Mouse (Mus musculus) CH12.LX (cell line): ENCODE measurements around the gene Gpr137. TPM values are rescaled to one million over a fixed set of nuclear protein-coding genes. Genes with fewer than 3 reads are reported as not detected.

ENCODE experiments used
- DNase-seq: peaks from one replicate; pipeline ENCODE4 v3.0.0-alpha.2; 2013; ENCODE audit errors: extremely low read depth
- H3K27ac ChIP-seq: 2 replicates; pipeline ENCODE4 v1.5.1; 2012; ENCODE audit warnings: low read depth, mild to moderate bottlenecking, control low read depth, moderate library complexity; ENCODE audit not compliant: insufficient read depth
- H3K27me3 ChIP-seq: replicated peaks from 2 replicates; pipeline ENCODE3; 2012; ENCODE audit warnings: inconsistent platforms
- H3K36me3 ChIP-seq, 2 experiments: replicated peaks in 1 of 2; 2 replicates each; pipeline versions ENCODE3 to v1.6.1; 2012; ENCODE audit warnings: inconsistent platforms in 1 of 2, low read length in 1 of 2, mild to moderate bottlenecking in 1 of 2, mixed read lengths in 1 of 2, moderate library complexity in 1 of 2; ENCODE audit not compliant: control insufficient read depth in 1 of 2, insufficient read depth in 1 of 2
- H3K4me1 ChIP-seq, 2 experiments: 2 replicates each; pipeline ENCODE4 v1.6.1; 2012; ENCODE audit warnings: inconsistent platforms in 1 of 2, moderate library complexity in 1 of 2; ENCODE audit not compliant: insufficient read depth in 2 of 2, control insufficient read depth in 1 of 2
- H3K4me2 ChIP-seq: 2 replicates; pipeline ENCODE4 v1.6.1; 2012; ENCODE audit warnings: low read depth, mild to moderate bottlenecking, control low read depth; ENCODE audit not compliant: poor library complexity, insufficient read depth, severe bottlenecking
- H3K4me3 ChIP-seq, 3 experiments: fragments of 150-350 bp in 1 of 3; sonication (generic) in 1 of 3; replicated peaks in 1 of 3; 2 replicates each; pipeline versions ENCODE3 to v1.5.1; 2011 to 2012; ENCODE audit warnings: low read depth in 2 of 3, low read length in 2 of 3, mild to moderate bottlenecking in 2 of 3, moderate library complexity in 2 of 3, control low read depth in 1 of 3, improper control_type of control experiment in 1 of 3, inconsistent platforms in 1 of 3, mixed read lengths in 1 of 3; ENCODE audit not compliant: poor library complexity in 1 of 3
- H3K79me2 ChIP-seq: replicated peaks from 2 replicates; pipeline ENCODE4 v1.6.1; 2012; ENCODE audit warnings: mild to moderate bottlenecking, moderate library complexity; ENCODE audit not compliant: control insufficient read depth, poor library complexity, insufficient read depth, severe bottlenecking; ENCODE audit errors: extremely low read depth
- H3K9ac ChIP-seq: 2 replicates; pipeline ENCODE4 v1.6.1; 2012; ENCODE audit warnings: low read depth, mild to moderate bottlenecking, control low read depth, moderate library complexity; ENCODE audit not compliant: insufficient read depth
- H3K9me3 ChIP-seq: replicated peaks from 2 replicates; pipeline ENCODE3; 2012; ENCODE audit warnings: low read length, inconsistent platforms, mixed read lengths
- BHLHE40 ChIP-seq: IDR thresholded peaks from 2 replicates; pipeline ENCODE4 v1.6.1; 2011; ENCODE audit warnings: mild to moderate bottlenecking, low read depth, low read length, improper control_type of control experiment
- CHD1 ChIP-seq: IDR thresholded peaks from 2 replicates; pipeline ENCODE4 v1.6.1; 2012; ENCODE audit warnings: low read depth, low read length, improper control_type of control experiment, inconsistent platforms
- CHD2 ChIP-seq: IDR thresholded peaks from 2 replicates; pipeline ENCODE4 v1.6.1; 2011; ENCODE audit warnings: low read length, improper control_type of control experiment
- E2F4 ChIP-seq: IDR thresholded peaks from 2 replicates; pipeline ENCODE4 v1.6.1; 2011; ENCODE audit warnings: low read depth, low read length, improper control_type of control experiment; ENCODE audit not compliant: insufficient replicate concordance
- ELF1 ChIP-seq: IDR thresholded peaks from 2 replicates; pipeline ENCODE4 v1.6.1; 2014; ENCODE audit warnings: low read depth, mild to moderate bottlenecking, inconsistent platforms, low read length, improper control_type of control experiment
- IRF4 ChIP-seq: IDR thresholded peaks from 2 replicates; pipeline ENCODE4 v1.6.1; 2014; ENCODE audit warnings: low read depth, mild to moderate bottlenecking, inconsistent platforms, low read length, improper control_type of control experiment
- KAT2A ChIP-seq: IDR thresholded peaks from 2 replicates; pipeline ENCODE4 v1.6.1; 2012; ENCODE audit warnings: low read length, improper control_type of control experiment, inconsistent platforms; ENCODE audit not compliant: insufficient replicate concordance
- MAX ChIP-seq: IDR thresholded peaks from 2 replicates; pipeline ENCODE4 v1.6.1; 2011; ENCODE audit warnings: low read length, improper control_type of control experiment
- MXI1 ChIP-seq: IDR thresholded peaks from 2 replicates; pipeline ENCODE4 v1.6.1; 2011; ENCODE audit warnings: mild to moderate bottlenecking, low read depth, low read length, improper control_type of control experiment
- MYC ChIP-seq: IDR thresholded peaks from 2 replicates; pipeline ENCODE4 v1.6.1; 2011; ENCODE audit warnings: low read depth, mild to moderate bottlenecking, improper control_type of control experiment, low read length
- NELFE ChIP-seq: IDR thresholded peaks from 2 replicates; pipeline ENCODE4 v1.6.1; 2011; ENCODE audit warnings: low read depth, low read length, improper control_type of control experiment
- NRF1 ChIP-seq: IDR thresholded peaks from 2 replicates; pipeline ENCODE4 v1.6.1; 2014; ENCODE audit warnings: low read depth, mild to moderate bottlenecking, inconsistent platforms, low read length, improper control_type of control experiment, moderate library complexity
- POLR2AphosphoS2 ChIP-seq: IDR thresholded peaks from 2 replicates; pipeline ENCODE4 v1.6.1; 2011; ENCODE audit warnings: low read depth, low read length, improper control_type of control experiment
- RAD21 ChIP-seq: IDR thresholded peaks from 2 replicates; pipeline ENCODE4 v1.6.1; 2011; ENCODE audit warnings: low read depth, mild to moderate bottlenecking, low read length, improper control_type of control experiment, moderate library complexity
- RCOR1 ChIP-seq: conservative IDR thresholded peaks from 2 replicates; pipeline ENCODE4 v1.6.1; 2012; ENCODE audit warnings: low read depth, mild to moderate bottlenecking, inconsistent platforms, low read length, improper control_type of control experiment
- UBTF ChIP-seq: IDR thresholded peaks from 2 replicates; pipeline ENCODE4 v1.6.1; 2012; ENCODE audit warnings: low read depth, mild to moderate bottlenecking, inconsistent platforms, low read length, improper control_type of control experiment, moderate library complexity
- USF1 ChIP-seq: IDR thresholded peaks from 2 replicates; pipeline ENCODE4 v1.6.1; 2014; ENCODE audit warnings: low read depth, mild to moderate bottlenecking, inconsistent platforms, low read length, improper control_type of control experiment
- ZC3H11A ChIP-seq: IDR thresholded peaks from 2 replicates; pipeline ENCODE4 v1.6.1; 2012; ENCODE audit warnings: low read depth, mild to moderate bottlenecking, inconsistent platforms, low read length, improper control_type of control experiment
- ZMIZ1 ChIP-seq: IDR thresholded peaks from 2 replicates; pipeline ENCODE4 v1.6.1; 2012; ENCODE audit warnings: low read depth, mild to moderate bottlenecking, inconsistent platforms, low read length, improper control_type of control experiment
- dilution Hi-C: fragments of 300-500 bp; cut with MboI; formaldehyde crosslinking; loops from 2 replicates; pipeline ENCODE4 v1.14.3; 2020; ENCODE audit warnings: low sequenced_read_pairs; ENCODE audit not compliant: extremely low pct_unique_long_range_greater_than_20kb, extremely low pct_ligation_motif_present
- in situ Hi-C: fragments of 300-500 bp; cut with MboI; formaldehyde crosslinking; loops from 3 replicates; pipeline ENCODE4 v1.14.3; 2019; ENCODE audit warnings: low sequenced_read_pairs, low pct_ligation_motif_present, low pct_unique_long_range_greater_than_20kb, mixed read lengths
- polyA plus RNA-seq: library from polyadenylated mRNA; unstranded; fragments of >175 nt; gene quantifications from 2 replicates; pipeline ENCODE4 v1.2.1, GENCODE M21; 2012; ENCODE audit warnings: low read depth; ENCODE audit not compliant: insufficient read length
- total RNA-seq, 2 experiments: library from RNA; depleted of rRNA; stranded (reverse); fragments of 300-350 nt in 1 of 2; fragments of >200 nt in 1 of 2; gene quantifications; 2 replicates each; pipeline ENCODE4 v1.2.3; 2012 to 2014

Gpr137 gene
- total and polyA plus RNA-seq, 3 experiments, result 8.8 to 18.1 (median 14.4) TPM

DNA sequence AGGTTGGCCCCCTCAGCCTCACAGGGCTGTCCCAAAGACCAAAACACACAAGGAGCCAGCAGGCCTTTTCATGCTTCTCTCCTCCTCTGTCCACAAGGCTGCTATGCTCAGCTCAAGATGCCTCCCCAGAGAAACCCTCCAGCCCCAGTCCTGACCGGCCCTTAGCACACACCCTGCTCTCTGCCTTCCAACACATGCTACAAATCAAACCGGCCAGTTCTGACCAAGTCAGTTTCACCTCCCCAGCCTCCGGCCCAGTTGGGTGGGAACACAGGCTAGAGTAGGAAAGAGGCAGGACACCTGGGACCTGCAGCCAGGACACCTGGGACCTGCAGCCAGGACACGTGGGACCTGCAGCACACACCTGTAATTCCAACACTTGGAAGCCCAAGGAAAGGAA is 25.8 kb downstream of the Gpr137 start:
- dilution Hi-C loops, result no loop called here
- Histone ChIP-seq H3K79me2 (peaks cover 3% of the 10 kb centered on the region; the same call in 1 of the 2 replicates), H3K27me3 (no peaks in the 10 kb centered on the region), H3K4me2 (no peak overlapping the region), H3K36me3 (peaks cover 26 to 74% of the 10 kb centered on the region in 2 experiments), H3K4me1 (peaks cover 11 to 23% of the 10 kb centered on the region in 2 experiments), H3K9me3 (no peaks in the 10 kb centered on the region), H3K27ac (no peak overlapping the region), H3K4me3 (no peak overlapping the region), H3K9ac (no peak overlapping the region)
- DNase-seq, result no peak
- TF ChIP-seq RAD21 (no peak), ZC3H11A (no peak), NRF1 (no peak), RCOR1 (no peak), ELF1 (no peak), MXI1 (no peak), IRF4 (no peak), CHD2 (no peak), USF1 (no peak), KAT2A (no peak), BHLHE40 (no peak), E2F4 (no peak), MAX (no peak), ZMIZ1 (no peak), MYC (no peak), POLR2AphosphoS2 (no peak), CHD1 (no peak)
- in situ Hi-C loops, result no loop called here

GRCm38 (mm10) chr19:6915276-6915675 is 27.0 kb downstream of the Gpr137 start:
- DNase-seq, result no peak
- TF ChIP-seq RAD21 (no peak), ELF1 (no peak), NELFE (no peak), UBTF (no peak)
- H3K4me2 ChIP-seq, result no peak overlapping the region
- H3K4me3 ChIP-seq, result no peak overlapping the region
- peaks cover 31 to 82% of the 10 kb centered on the region in 2 experiments for H3K36me3 ChIP-seq
- H3K27me3 ChIP-seq, result no peaks in the 10 kb centered on the region
- no peak overlapping the region for H3K27ac ChIP-seq
- H3K9ac ChIP-seq, result no peak overlapping the region
- peaks cover 11 to 24% of the 10 kb centered on the region in 2 experiments for H3K4me1 ChIP-seq
- dilution Hi-C loops, result no loop called here
- no peaks in the 10 kb centered on the region for H3K9me3 ChIP-seq
- in situ Hi-C loops, result no loop called here
- peaks cover 7% of the 10 kb centered on the region for H3K79me2 ChIP-seq
